Mouse (Mus musculus) cerebellum, adult 18-20 months (tissue): ENCODE measurements at regions not wholly inside any gene's neighbourhood (a gene's known extent, or its start where the extent isn't known, plus 50 kb on each side); places are given as distances from the start of the nearest gene placed in this dataset.
A peak's percentile ranks its signal among the peaks of the same experiment; 100 is the strongest.

Experiments
- DNase-seq, 2 experiments: peaks; one replicate each; pipeline ENCODE4 v3.0.0; 2021

- DNase-seq = no peak
Observed at GRCm38 (mm10) chr4:93935692-93936091, 600.4 kb upstream of the Tusc1 start.

DNA sequence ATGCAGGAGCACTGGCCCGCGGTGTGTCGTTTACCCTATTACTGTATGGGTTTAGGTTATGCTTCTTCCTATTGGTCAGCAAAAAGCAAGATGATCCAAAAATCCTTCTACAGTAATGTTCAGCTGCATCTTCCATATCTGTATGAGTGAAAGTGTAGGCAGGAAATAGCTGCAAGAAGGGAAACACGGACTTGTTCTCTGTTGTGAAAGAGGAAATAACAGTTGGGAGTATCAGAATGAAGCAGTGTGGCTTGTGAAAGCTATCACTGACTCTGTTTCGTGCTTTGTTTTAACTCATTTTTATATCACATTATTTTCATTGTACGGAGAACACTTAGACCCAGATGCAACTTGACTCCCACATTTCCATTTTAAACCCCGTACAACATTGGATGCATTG, 591.8 kb upstream of the Tusc1 start:
- DNase-seq = no peak

- no peak for DNase-seq
Observed at GRCm38 (mm10) chr4:93924402-93924801, 589.1 kb upstream of the Tusc1 start.

DNA sequence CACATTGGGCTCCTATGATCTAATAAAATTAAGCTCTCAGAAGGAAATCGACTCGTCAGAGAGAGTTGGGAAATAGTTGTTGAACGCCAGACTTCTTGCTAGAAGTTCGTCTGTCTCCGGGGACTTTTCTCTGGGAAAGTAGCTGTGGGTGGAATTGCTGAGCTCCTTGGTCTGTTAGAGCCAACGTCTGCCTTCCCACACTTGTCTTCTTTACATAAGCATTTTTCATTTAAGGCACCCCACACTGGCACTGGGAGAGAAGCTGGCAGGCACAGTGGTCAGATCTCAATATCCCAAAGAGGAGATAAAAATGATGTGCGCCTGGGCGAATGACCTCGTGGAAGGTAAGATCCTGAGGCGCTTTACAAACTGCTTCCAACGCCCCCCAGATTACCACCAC, 551.3 kb upstream of the Tusc1 start:
- DNase-seq = no peak

GRCm38 (mm10) chr4:93881318-93881717, 546.0 kb upstream of the Tusc1 start:
- no peak for DNase-seq

DNA sequence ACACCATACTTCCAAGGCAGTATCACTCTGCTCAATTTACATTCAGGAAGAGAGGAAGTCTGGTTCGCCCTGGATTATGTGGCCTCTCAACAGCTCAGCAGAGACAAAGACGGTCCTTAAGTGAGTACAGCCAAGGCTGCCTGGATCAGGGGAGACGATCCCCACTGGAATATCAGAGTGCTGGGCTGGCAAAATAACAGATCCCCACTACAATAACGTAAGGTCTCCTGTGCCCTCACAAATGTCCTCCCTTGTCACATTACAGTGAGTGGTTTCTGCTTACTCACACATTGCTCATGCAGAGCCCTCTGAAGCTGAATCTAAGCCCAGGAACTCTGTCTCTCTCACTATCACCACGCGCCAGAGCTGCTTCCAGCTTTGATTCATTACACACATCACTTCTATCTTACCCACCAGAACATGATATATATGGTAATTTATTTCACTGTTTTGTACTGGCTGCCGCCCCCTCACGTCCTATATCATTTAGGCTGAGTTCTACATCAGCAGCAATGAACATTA, 544.1 kb upstream of the Tusc1 start:
- no peak for DNase-seq

- no peak for DNase-seq
Observed at GRCm38 (mm10) chr4:93873271-93873670, 538.0 kb upstream of the Tusc1 start.

DNA sequence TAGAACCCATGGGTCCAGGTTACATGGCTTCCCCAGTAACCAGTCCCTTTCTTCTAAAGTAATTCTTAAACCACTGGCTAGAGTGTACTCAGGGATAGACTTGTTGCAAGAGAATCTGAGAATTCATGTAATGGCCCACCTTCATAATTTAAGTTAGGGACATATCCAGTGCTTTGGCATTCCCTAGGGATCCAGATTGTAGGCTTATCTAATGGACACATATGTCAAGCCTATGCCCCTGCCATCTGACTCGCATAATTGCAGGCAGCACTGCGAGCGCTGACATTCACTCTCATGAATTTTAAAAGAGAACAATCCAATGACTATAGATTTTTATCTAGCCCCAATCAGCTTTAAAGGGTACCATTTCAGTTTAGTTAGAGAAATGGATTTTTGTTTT, 518.1 kb upstream of the Tusc1 start:
- DNase-seq = no peak

DNA sequence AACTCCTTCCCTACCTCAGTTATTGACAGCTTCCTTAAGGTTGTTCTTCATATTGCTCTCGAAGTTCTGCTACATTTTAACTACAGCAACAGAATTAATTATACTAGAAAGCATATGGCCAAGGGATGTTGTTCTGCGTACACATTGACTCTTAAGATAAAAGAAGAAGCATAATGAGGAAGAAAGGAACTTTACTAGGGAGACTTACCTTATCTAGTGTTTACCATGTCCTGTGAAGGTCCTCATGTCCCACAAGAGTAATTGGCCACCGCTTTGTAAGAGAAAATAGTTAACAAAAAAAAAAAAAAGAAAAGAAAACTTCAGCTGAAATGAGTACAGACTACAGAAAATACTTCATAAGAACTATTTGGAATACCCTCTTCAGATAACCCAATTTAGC, 513.9 kb upstream of the Tusc1 start:
- DNase-seq = no peak

DNA sequence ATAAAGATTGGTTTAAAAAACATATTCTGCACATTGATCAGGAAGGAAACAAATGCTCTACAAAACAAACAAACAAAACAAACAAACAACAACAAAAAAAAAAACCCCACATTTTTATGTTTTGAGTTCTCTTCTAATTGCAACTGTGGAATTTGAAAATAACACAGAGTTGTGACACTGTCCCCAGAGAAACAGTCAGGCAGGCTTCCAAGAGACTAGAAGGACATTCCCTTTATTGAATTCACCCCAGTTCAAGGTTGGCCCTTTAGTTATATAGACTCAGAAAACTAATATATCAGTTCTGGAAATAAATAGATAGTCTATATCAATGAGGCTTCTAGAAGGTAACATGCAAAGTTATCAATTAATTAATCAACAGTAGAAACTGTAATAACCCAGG, 495.4 kb upstream of the Tusc1 start:
- DNase-seq = no peak

DNA sequence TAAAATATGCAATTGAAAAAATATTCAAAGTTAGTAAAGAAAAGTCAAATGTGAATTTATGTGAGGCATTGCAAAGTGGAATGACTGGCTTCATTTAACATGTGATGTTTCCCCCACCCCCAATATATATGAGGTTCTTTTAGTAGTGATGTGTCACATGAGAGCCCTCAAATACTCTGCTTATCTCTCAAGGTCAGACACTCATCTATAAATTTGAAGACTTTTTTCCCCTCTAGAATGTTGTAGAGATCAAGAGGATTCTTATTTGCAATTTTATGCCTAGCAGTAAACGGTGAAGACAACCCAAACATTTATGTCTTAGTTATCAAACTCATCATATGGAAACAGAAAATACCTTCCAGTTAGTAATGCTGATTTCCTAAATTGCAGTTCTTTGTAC, 457.8 kb upstream of the Tusc1 start:
- DNase-seq = no peak

- no peak for DNase-seq
Observed at GRCm38 (mm10) chr4:93790157-93790556, 454.8 kb upstream of the Tusc1 start.

GRCm38 (mm10) chr4:93754497-93754896, 419.2 kb upstream of the Tusc1 start:
- DNase-seq = no peak

DNA sequence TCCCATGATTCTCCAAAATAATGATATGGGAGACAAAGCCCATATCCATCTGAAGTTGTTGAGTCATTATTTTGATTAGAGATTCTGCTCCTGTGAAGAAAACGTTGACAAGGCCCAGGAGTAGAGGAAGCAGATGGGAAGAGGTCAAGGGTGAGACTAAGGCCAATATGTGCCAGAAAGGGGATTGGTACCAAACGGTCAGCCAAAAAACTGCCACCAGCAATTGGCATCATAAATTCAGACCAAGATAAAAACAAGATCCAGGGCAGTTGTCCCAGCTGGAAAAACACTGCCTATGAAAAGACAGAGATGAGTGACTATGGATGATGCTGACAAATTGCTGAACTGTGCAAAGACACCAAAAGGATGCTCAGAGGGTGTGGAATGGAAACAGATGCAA, 411.0 kb upstream of the Tusc1 start:
- DNase-seq = no peak

DNA sequence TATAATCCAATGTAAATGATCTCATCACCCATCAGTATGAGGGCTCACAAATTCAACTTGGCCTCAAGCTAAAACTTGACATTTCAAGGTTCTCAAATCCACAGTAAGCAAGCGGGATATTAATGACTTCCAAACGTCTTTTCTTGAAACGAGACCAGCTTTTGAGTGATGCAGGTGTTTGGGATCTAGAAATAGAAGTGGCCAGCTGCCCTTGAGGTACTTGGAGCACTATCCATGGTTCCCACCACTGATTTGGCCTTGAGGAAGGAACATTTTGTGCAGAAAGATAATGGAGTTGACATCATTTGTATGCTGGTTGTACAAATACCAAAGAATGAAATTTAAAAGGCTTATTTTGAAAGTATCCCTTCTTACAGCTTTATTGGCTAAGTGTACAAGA, 378.4 kb upstream of the Tusc1 start:
- peak; percentile 9 to 11 for DNase-seq

DNA sequence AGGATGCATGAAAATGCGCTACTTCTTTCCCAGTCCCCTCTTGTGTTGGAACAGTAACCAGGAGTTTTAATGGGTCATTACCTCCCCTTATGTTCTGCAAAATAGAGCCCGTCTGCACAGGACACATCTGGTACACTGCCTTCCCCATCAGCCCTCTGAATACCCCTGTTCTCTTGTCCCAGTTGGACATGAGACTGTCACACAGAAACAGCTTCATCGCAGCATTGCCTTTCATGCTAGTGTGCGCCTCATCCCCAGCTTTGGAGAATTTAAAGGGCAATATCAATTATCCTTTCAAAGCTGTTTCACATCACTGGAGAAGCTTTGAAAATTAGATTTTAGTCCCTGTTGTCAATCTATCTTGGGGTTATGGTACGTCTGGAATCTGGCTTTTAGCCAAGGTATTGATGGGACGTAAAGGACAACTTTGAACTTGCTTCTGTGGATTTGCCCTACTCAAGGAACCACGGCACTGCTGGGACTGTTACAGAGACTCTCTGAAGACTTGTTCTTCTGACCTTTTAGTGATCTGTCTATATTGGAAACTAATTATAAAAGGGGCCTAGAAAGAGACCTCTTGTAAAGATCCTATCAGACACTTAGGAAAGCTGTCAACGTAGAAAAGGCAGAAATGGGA, 341.2 kb upstream of the Tusc1 start:
- DNase-seq = no peak

DNA sequence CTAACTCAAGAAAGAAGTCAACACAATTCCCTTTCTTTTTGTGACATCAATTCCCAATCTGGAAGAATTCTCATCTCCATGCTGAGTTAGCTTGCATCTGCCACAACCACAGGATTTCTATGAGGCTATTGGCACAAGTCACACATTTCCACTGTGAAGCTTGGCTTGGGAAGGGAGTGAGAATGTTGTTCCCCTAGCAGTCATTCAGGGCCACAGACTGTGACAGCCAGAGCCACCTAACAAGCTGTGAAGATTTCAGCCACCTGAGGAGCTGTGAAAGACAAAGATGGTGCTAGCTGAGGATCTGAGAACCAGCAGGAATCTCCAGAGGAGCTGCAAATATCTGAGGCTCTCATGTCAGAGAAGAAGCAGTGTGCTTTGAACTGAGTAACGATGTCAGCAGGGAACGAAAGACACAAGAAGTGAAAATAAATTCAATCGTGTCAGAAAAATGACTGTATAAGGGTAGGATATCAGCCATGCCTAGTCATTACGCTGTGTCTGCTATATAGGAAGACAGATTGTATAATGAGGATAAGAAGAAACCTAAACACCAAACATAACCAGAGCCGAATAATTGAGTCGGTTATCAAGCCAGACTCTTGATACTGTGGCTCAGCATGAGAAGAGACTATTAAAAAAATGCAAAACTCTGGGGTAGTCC, 340.6 kb upstream of the Tusc1 start:
- no peak for DNase-seq

DNA sequence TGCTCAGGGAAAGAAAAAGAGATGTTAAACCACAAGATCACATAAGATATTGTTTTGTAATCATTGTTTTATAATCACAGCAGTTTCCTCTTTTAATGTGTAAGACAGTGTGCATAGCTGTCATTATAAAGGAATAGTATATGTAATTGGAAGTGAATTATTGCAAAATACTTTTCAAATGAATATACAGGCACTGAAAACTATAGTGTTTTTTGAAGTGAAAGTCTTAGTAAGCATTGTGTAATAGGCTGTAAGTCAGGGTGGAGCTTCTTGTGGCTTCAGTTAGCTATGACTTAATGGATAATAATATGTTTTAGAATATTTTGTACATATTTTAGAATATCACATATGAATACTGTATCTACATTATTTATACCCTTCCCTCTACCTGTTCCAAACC, 333.7 kb upstream of the Tusc1 start:
- DNase-seq = no peak

GRCm38 (mm10) chr4:93664293-93664692, 329.0 kb upstream of the Tusc1 start:
- DNase-seq = no peak

- no peak for DNase-seq
Observed at GRCm38 (mm10) chr4:93638207-93638606, 302.9 kb upstream of the Tusc1 start.

- DNase-seq = no peak
Observed at GRCm38 (mm10) chr4:93598474-93598873, 263.2 kb upstream of the Tusc1 start.

GRCm38 (mm10) chr4:93584328-93584727, 249.0 kb upstream of the Tusc1 start:
- no peak for DNase-seq

GRCm38 (mm10) chr4:93583670-93584303, 248.5 kb upstream of the Tusc1 start:
- no peak for DNase-seq

GRCm38 (mm10) chr4:93579343-93579742, 244.0 kb upstream of the Tusc1 start:
- DNase-seq = no peak
